Mouse (Mus musculus) liver, adult 2 months (tissue): Measurements from ENCODE around the gene Katna1. TPM values are rescaled to one million over a fixed set of nuclear protein-coding genes. Genes with fewer than 3 reads are reported as not detected.
"Not testable (repeated sequence)": the region's sequence is repeated elsewhere in the genome, so short reads cannot be mapped to it uniquely, and the experiment has no call there.

Experiments
- DNase-seq: peaks from one replicate; pipeline ENCODE4 v3.0.0-alpha.2; 2011; ENCODE audit warnings: low read depth, low spot score; ENCODE audit errors: extremely low read depth
- H3K27ac ChIP-seq: fragments of 200-500 bp; replicated peaks from 2 replicates; pipeline ENCODE4 v1.5.1; 2012; ENCODE audit warnings: low read depth, mild to moderate bottlenecking, control low read depth, inconsistent platforms, low read length; ENCODE audit not compliant: insufficient read depth
- H3K27me3 ChIP-seq: fragments of 200-500 bp; 2 replicates; pipeline ENCODE4 v1.6.1; 2012; ENCODE audit warnings: mild to moderate bottlenecking, moderate library complexity, low read length, inconsistent platforms; ENCODE audit not compliant: control insufficient read depth, insufficient read depth
- H3K36me3 ChIP-seq: fragments of 200-500 bp; 2 replicates; pipeline ENCODE4 v1.6.1; 2012; ENCODE audit warnings: low read length, inconsistent platforms; ENCODE audit not compliant: control insufficient read depth, insufficient read depth
- H3K4me1 ChIP-seq: fragments of 200-500 bp; 2 replicates; pipeline ENCODE4 v1.6.1; 2011; ENCODE audit warnings: low read length; ENCODE audit not compliant: control insufficient read depth, insufficient read depth
- H3K4me3 ChIP-seq: fragments of 200-500 bp; 2 replicates; pipeline ENCODE4 v1.5.1; 2011; ENCODE audit warnings: low read depth, mild to moderate bottlenecking, control low read depth, low read length, moderate library complexity; ENCODE audit not compliant: insufficient read depth
- H3K79me2 ChIP-seq: fragments of 200-500 bp; 2 replicates; pipeline ENCODE4 v1.6.1; 2012; ENCODE audit warnings: inconsistent platforms, mild to moderate bottlenecking, low read length, moderate library complexity; ENCODE audit not compliant: control insufficient read depth, insufficient read depth
- H3K9ac ChIP-seq: fragments of 200-500 bp; 2 replicates; pipeline ENCODE4 v1.6.1; 2012; ENCODE audit warnings: low read depth, mild to moderate bottlenecking, control low read depth, inconsistent platforms, low read length
- CTCF ChIP-seq: fragments of 200-500 bp; IDR thresholded peaks from 2 replicates; pipeline ENCODE4 v1.5.1; 2011; ENCODE audit warnings: low read depth, low read length, control low read depth
- POLR2A ChIP-seq: fragments of 200-500 bp; IDR thresholded peaks from 2 replicates; pipeline ENCODE4 v1.6.1; 2011; ENCODE audit warnings: low read length, control low read depth; ENCODE audit not compliant: insufficient read depth; ENCODE audit errors: extremely low read depth
- WGBS: fragments of 180-500 bp; shearing (Covaris S2); methylation state at CpG from one replicate; pipeline ENCODE4 v1.1.7; 2018; 5-methylcytosine and 5-hydroxymethylcytosine counted together
- polyA plus RNA-seq: library from polyadenylated mRNA; depleted of rRNA; stranded (reverse); fragments of >200 nt; gene quantifications from 2 replicates; pipeline ENCODE4 v1.2.3, GENCODE M21; 2012
- total RNA-seq: library from RNA; depleted of rRNA; stranded (reverse); fragments of >200 nt; gene quantifications from 2 replicates; pipeline ENCODE4 v1.2.3, GENCODE M21; 2014

Katna1 gene
- total and polyA plus RNA-seq, 2 experiments = 1.7 to 18.9 TPM

DNA sequence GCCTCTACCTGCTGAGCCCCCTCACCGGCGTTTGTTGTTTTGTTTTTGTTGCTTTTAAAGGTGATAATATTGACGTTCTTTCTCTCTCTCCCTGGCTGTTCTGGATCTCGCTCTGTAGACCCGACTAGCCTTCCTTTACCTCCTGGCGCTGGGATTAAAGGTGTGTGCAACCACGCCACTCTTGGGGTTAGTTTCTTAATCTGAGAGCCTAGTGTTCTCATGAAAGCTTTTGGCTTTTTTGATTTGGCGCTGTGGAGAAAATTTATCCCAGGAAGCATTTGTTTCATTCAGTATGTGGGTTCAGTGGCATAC, 657 bp downstream of the Katna1 start:
- TF ChIP-seq CTCF = no peak
- no peak for TF ChIP-seq POLR2A
- peaks cover 21% of the 10 kb centered on the region for H3K79me2 ChIP-seq
- peak; percentile 19 for DNase-seq
- peaks cover 4% of the 10 kb centered on the region; the same call in 1 of the 2 replicates for H3K4me1 ChIP-seq
- no peaks in the 10 kb centered on the region for H3K27me3 ChIP-seq
- H3K36me3 ChIP-seq = no peaks in the 10 kb centered on the region
- H3K27ac ChIP-seq = peak overlapping the region; percentile 64; the same call in 1 of the 2 replicates
- peak overlapping the region; percentile 77 for H3K9ac ChIP-seq
- WGBS = under 1% methylated on average over 8 of the region's 8 CpGs
- peak overlapping the region; percentile 91 for H3K4me3 ChIP-seq

DNA sequence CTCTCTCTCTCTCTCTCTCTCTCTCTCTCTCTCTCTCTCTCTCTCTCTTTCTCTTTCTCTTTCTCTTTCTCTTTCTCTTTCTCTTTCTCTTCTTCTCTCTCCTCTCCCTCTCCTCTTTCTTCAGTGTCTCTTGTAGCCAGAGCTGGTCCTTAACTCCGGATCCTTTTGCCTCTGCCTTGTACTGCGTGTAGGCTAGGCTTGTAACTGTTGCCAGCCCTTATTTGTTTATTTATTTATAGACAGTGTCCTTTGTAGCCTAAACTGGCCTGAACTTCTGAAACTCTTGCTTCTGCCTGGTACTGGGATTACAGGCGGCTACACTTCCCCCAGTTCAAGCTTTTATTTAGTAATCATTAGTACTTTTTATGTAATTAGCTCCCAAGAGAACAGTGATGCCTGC, 1.2 kb downstream of the Katna1 start:
- H3K79me2 ChIP-seq = peaks cover 24% of the 10 kb centered on the region
- H3K4me3 ChIP-seq = no peak overlapping the region; the same call in 1 of the 2 replicates
- H3K4me1 ChIP-seq = peaks cover 4% of the 10 kb centered on the region; the same call in 1 of the 2 replicates
- H3K36me3 ChIP-seq = no peaks in the 10 kb centered on the region
- H3K9ac ChIP-seq = no peak overlapping the region
- DNase-seq = peak; percentile 59
- H3K27me3 ChIP-seq = no peaks in the 10 kb centered on the region
- no peak overlapping the region for H3K27ac ChIP-seq
- 8% methylated on average over 3 of the region's 3 CpGs for WGBS
- TF ChIP-seq POLR2A = no peak
- TF ChIP-seq CTCF = no peak

DNA sequence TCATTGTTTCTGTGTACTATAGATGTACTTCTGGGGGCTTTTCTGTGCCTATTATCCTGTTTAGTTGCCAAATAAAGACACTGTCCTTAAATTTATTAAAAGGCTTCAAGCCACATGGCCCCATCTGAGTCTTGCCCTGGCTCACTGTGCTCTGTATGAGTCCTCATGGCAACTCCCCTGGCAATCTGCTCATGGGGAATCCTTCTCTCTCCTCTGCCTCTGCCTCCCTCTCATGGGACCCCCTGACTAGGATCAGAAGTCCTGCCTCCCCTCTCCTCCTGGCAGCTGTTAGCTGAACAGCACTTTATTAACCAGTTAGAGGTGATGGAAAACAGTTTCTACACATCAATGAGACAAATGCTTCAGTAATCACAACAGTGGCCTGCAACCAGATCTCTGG, 5.8 kb downstream of the Katna1 start:
- peaks cover 4% of the 10 kb centered on the region for H3K4me1 ChIP-seq
- peaks cover 24% of the 10 kb centered on the region for H3K79me2 ChIP-seq
- H3K27me3 ChIP-seq = no peaks in the 10 kb centered on the region
- H3K4me3 ChIP-seq = no peak overlapping the region
- TF ChIP-seq POLR2A (no peak), CTCF (no peak)
- no peaks in the 10 kb centered on the region for H3K36me3 ChIP-seq
- no peak for DNase-seq
- H3K9ac ChIP-seq = no peak overlapping the region
- H3K27ac ChIP-seq = no peak overlapping the region

DNA sequence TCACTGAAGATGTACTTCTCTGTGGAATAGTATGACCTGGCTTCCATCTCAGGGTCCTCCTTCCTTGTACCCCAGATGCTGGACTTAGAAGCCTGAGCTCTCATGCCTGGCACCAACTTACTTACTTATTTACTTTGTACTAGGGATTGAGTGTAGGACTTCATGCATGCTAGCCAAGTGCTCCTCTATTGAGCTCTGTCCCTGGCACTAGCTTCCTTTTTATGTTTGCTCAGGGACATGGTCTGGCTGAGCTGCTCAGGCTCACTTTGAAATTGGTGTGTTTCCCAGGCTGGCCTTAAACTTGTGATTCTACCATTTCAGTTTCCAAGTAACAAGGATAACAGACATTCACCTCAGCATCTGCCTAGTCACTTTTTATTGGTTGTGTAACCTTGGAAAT, 11.3 kb downstream of the Katna1 start:
- peaks cover 3% of the 10 kb centered on the region for H3K36me3 ChIP-seq
- H3K27ac ChIP-seq = no peak overlapping the region
- peaks cover 10% of the 10 kb centered on the region for H3K4me1 ChIP-seq
- H3K4me3 ChIP-seq = no peak overlapping the region
- TF ChIP-seq CTCF = no peak
- no peak for TF ChIP-seq POLR2A
- no peak overlapping the region for H3K9ac ChIP-seq
- DNase-seq = peak; percentile 98
- no peaks in the 10 kb centered on the region for H3K27me3 ChIP-seq
- peaks cover 2% of the 10 kb centered on the region; the same call in 1 of the 2 replicates for H3K79me2 ChIP-seq

DNA sequence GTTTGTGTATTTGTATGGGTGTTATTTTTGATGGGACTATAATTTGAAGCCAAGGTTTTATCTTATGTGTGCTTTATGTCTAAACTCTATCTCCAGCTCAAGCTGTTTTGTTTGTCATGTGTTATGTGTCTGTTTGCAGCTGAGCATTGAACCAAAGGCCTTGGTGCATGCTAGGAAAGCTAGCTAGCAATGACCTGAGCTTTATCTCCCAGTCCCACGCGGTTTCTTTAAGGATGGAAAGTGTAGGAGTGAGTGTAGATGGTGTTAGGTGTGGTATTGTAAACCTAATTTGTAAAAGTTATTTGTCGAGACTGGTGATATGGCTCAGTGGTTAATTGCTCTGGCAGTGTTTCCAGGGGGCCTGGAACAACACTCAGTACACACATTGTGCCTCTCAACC, 12.1 kb downstream of the Katna1 start:
- Histone ChIP-seq H3K4me3 (no peak overlapping the region), H3K27ac (no peak overlapping the region), H3K79me2 (peaks cover 2% of the 10 kb centered on the region; the same call in 1 of the 2 replicates), H3K9ac (no peak overlapping the region), H3K36me3 (peaks cover 6% of the 10 kb centered on the region), H3K4me1 (peaks cover 10% of the 10 kb centered on the region), H3K27me3 (no peaks in the 10 kb centered on the region)
- no peak for DNase-seq
- no peak for TF ChIP-seq CTCF
- TF ChIP-seq POLR2A = no peak
- 53% methylated on average over 3 of the region's 3 CpGs for WGBS

DNA sequence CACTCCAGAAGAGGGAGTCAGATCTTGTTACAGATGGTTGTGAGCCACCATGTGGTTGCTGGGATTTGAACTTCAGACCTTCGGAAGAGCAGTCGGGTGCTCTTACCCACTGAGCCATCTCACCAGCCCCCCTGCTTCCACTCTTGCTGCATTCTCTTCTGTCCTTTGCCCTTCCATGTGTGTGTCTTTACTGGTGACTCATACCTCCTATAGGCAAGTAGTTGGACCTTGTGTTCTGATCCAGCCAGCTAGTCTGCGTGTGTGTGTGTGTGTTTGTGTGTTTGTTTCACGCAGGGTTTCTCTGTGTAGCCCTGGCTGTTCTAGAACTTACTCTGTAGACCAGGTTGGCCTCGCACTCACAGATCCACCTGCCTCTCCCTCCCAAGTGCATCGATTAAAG, 19.7 kb downstream of the Katna1 start:
- not testable (repeated sequence) for H3K4me3 ChIP-seq, DNase-seq, H3K9ac ChIP-seq, H3K27ac ChIP-seq, H3K27me3 ChIP-seq, H3K79me2 ChIP-seq, H3K4me1 ChIP-seq
- 96% methylated on average over 6 of the region's 6 CpGs for WGBS
- peaks cover 32% of the 10 kb centered on the region for H3K36me3 ChIP-seq
